8 mouse cellular contexts compared by ENCODE assay signal in the genomic region with DNA sequence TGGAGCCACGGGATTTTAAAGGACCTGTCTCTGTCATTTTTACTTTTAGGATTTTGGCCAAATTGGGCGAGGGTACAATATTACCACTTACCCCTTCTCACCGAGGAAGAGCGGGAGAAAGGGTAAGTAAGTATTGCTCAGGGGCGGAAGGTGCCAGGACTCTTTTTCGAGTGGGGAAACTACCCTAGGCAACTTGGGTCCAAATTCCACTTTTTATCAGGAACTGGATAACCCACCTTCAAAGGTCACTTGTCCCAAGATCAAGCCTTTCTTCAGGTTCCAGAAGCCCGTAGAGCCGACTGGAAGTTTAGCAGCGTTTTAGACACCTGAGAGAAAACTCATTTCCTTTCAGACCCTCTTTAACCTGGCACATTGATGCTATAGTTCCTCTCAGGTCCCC. TPM values are rescaled to one million over a fixed set of nuclear protein-coding genes. Genes with fewer than 3 reads are reported as not detected.
DNase-seq lines count a peak whose midpoint lies in the region; ATAC-seq and TF ChIP-seq lines count a peak whose summit lies in the region.

No protein-coding gene starts in this region.

- H3K27ac ChIP-seq in thymus, adult 2 months (ENCODE audit: control insufficient read depth, insufficient read depth, low read length) = no peak overlapping the region
- peak overlapping the region; percentile 83 for H3K27ac ChIP-seq in liver, embryonic 12.5 days

- WGBS in thymus, adult 2 months = 5% methylated on average over 9 of the region's 9 CpGs
- WGBS in liver, embryonic 12.5 days (ENCODE audit: insufficient replicate concordance) = 11% methylated on average over 9 of the region's 9 CpGs

- peak; percentile 8; the same call in 1 of the 2 replicates for ATAC-seq in cerebellum, adult (ENCODE audit: insufficient number of reproducible peaks, low FRiP score, low TSS enrichment)
- no peak for ATAC-seq in liver, embryonic 12.5 days

- peak overlapping the region; percentile 91 for H3K4me2 ChIP-seq in liver, embryonic 12.5 days

- no peak for DNase-seq in cerebellum, adult 9-11 months
- no peak for DNase-seq in thymus, adult 2 months
- no peak for DNase-seq in thymus, postnatal 0 days (ENCODE audit: low spot score)
- no peak for DNase-seq in frontal cortex, postnatal 36 days (ENCODE audit: low spot score in 2 of 2)
- DNase-seq in kidney, adult 8-10 months = no peak
- no peak for DNase-seq in left cerebral cortex, adult 8-10 months (ENCODE audit: low spot score in 2 of 2)

- peaks cover 4% of the 10 kb centered on the region; the same call in 1 of the 2 replicates for H3K4me1 ChIP-seq in thymus, adult 2 months (replicated peaks; ENCODE audit: control insufficient read depth, insufficient read depth, low read length)
- H3K4me1 ChIP-seq in liver, embryonic 12.5 days = peaks cover 22% of the 10 kb centered on the region

- peak overlapping the region; percentile 75 for H3K4me3 ChIP-seq in thymus, adult 2 months (ENCODE audit: control insufficient read depth, insufficient read depth, low read length)
- peak overlapping the region; percentile 81 for H3K4me3 ChIP-seq in liver, embryonic 12.5 days

- H3K36me3 ChIP-seq in thymus, adult 2 months (ENCODE audit: control insufficient read depth, insufficient read depth, low read length) = no peaks in the 10 kb centered on the region
- no peaks in the 10 kb centered on the region for H3K36me3 ChIP-seq in liver, embryonic 12.5 days

- H3K9me3 ChIP-seq in liver, embryonic 12.5 days (replicated peaks) = no peaks in the 10 kb centered on the region

- no peaks in the 10 kb centered on the region for H3K27me3 ChIP-seq in thymus, adult 2 months (ENCODE audit: control insufficient read depth, insufficient read depth, low read length)
- no peaks in the 10 kb centered on the region for H3K27me3 ChIP-seq in liver, embryonic 12.5 days (replicated peaks)

- no peak for TF ChIP-seq POLR2A in thymus, adult 2 months (IDR thresholded peaks at IDR 0.05; ENCODE audit: control insufficient read depth, extremely low read depth, insufficient read depth, low read length, poor library complexity)

- TF ChIP-seq CTCF in thymus, adult 2 months (IDR thresholded peaks at IDR 0.05; ENCODE audit: borderline replicate concordance, control insufficient read depth, extremely low read depth, insufficient read depth, low read length, poor library complexity) = no peak

- H3K9ac ChIP-seq in liver, embryonic 12.5 days = peak overlapping the region; percentile 95

RNA-seq across cellular contexts. Expression of a gene that starts 0.6 kb away (rescaled TPM):
- 2.4 and 6.3 TPM in 2 replicates for polyA plus RNA-seq in thymus, adult 2 months (2012; rRNA removed)
- polyA plus RNA-seq in thymus, postnatal 0 days (2015; fragmentation: Nextera tagmentation; extraction: Ambion mirVana) = 12.3 and 14.5 TPM in 2 replicates
- 11.6 and 13.0 TPM in 2 replicates for polyA plus RNA-seq in liver, embryonic 12.5 days (2016; fragmentation: Nextera tagmentation; extraction: Ambion mirVana)
- total RNA-seq in left cerebral cortex, adult 8-10 months (2022) = 10 to 100 TPM in 1 of 4 experiments, 1 to 10 TPM in 3; 5.6 to 10.6 (median 8.0) TPM
